Mouse (Mus musculus) c-Kit-positive CD71-negative TER-119-negative erythroid progenitor cells, embryonic 14.5 days (primary cell): Measurements from ENCODE around the gene Rassf2.

Source experiments
- DNase-seq: peaks from one replicate; pipeline ENCODE4 v3.0.0-alpha.2; 2013; ENCODE audit warnings: low read depth

Gene Rassf2

DNA sequence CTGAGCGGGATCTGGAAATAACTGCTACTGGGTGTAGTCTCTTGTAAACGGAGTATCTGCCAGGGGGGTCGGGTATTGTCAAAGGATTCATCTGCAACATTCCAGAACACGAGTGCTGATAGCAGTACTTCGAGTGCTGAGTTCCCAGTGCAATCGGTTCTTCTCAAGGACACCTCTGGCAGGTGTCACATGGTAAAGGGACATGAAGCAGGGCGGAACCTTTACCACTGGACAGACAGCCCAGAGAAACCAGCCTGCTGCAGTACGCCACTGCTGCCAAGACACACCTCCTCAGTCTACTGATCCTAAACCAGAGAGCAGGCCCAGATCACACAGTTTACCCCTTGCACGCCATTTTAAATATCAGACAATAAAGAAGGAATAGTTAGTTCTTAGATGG is 75.2 kb downstream of the Rassf2 start:
- DNase-seq = no peak

DNA sequence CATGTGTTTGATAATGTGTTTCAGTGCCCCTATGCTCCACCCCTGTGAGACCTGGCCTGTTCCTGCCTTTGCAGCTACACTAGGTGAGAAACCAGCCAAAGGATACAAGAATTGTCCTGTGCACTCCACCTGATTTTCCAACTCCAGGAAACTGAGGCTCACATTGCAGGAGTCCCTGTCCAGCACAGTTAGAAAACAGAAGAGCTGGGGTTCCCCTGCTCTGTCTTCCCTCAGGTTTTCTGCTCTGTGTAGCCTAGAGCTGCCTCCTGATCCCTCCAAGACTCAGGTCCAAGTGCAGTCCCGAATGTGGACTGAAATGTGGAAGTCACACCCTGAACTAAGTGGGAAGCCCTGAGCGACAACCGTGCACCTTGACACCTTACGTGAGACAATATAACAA is 76.3 kb downstream of the Rassf2 start:
- DNase-seq = no peak

DNA sequence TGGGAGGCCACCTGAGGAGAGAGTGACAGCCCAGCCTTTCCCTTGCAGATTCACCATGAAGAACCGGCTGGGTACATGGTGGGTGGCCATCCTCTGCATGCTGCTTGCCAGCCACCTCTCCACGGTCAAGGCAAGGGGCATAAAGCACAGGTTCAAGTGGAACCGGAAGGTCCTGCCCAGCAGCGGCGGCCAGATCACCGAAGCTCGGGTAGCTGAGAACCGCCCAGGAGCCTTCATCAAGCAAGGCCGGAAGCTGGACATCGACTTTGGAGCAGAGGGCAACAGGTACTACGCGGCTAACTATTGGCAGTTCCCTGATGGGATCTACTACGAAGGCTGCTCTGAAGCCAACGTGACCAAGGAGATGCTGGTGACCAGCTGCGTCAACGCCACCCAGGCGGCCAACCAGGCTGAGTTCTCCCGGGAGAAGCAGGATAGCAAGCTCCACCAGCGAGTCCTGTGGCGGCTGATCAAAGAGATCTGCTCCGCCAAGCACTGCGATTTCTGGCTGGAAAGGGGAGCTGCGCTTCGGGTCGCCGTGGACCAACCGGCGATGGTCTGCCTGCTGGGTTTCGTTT is 77.0 kb downstream of the Rassf2 start:
- DNase-seq = no peak

DNA sequence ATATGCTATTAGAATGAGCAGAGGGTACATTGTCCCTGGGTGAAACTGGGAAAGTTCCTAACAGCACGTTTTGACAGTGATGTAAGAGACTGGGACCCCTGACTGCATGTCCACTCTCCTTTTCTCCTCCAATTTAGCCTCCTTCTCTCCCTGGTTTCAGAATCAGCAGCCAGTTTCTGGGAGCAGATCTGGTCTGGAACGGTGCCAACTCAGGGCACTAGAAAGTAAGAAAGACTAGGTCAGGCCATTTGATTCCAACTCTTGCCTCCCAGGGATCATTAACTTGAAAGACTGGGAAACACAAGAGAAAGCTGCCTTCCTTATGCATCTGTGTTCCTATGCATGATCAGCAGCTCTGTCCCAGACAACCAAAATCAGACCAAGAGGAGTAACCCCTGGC is 77.6 kb downstream of the Rassf2 start:
- DNase-seq = no peak

DNA sequence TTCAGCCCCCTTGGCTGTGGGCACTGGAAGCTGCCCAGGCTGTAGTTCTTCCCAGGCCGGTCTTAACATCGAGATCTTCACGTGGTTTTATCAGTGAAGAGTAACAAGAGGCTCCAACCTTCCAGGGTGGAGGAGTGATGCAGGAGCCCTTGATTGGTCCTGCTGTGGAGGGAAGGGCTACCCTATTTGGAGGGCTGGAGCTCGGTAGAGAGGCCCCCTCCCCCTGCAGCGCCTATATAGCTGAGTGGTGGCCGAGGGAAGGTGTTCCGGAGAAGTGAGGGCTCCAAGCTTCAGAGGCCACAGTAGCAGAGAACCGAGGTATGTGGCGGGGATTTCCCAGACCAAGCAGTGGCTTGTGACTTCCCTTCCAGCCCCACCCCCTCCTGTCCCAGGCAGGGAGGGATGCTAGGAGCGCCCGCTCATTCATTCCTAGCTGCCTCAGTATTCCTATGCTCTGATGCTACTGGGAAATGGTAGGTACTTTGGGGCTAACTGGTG is 79.4 kb downstream of the Rassf2 start, which contains the start of gene Prnd:
Gene Prnd (plus strand): TSS at position 264 of the 498 bp plus-strand sequence.
- no peak for DNase-seq

DNA sequence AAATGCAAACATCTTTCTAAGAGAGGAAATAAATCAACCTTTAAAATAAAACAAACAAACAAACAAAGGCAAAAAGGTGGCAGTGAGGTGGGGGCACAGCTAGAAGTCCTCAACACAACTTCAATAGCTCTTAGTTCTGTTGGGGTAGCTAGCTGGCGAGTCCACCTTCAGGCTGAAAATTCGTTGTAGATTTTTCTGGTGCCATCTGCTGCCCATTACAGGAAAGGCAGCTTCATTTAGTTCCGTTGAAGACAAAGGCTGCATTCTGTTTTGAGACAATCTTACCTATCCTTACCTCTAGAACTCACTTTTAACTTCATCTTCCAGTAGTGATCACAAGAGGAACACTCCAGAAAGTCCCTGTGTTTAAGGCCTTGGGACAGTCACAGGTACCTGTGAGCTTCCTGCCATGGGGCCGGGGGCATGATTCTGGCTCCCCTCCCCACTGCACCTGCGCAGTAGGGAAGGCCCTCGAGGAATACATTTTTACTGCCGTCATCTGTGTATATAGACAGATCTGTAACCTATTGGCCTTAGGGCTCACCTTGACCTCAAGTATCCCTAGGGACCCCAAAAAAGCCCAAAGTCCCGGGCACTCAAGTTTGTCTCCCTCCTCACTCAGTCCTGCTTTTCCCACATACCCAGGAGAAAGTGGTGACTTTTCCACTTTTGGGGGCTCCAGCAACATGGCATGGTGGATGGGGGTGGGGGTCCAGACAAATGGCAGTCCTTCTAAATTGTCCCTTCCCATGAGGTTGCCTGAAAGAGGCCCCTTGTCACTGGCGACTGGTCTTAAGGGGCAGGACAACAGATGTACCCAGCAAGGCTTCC is 80.1 kb downstream of the Rassf2 start:
- peak; percentile 41 for DNase-seq

DNA sequence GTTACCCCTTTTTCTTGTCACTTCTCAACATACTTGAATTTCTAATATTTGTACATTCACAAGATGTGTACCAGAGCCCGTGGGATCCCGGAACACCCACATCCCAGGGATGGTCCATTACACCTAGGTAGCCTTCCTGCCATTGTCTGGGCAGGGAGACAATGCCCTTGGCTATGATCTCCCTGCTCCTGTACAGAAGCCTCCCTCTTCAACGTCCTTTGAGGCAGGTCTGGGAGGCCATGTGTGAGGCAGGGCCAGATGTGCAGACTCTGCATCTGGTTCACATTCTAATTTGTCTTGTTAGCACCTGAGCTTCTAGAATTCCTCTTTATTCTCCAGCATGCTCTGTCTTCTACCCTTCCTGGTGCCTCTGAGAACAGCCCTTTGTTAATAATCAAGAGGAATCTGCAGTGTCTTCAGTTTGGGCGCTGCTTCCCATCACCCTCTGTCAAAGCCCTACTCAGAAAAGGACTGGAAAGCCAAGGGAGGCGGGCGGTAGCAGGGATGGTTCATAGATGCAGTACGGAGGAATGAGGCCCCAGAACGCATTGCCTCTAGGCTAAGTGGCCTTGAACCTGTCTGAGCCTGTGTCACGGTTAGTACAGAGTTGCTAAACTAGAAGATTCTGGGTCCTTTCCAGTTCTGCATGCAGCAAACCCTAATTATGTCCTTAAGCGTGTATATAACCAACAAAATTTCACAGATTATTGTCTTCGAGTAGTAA is 81.0 kb downstream of the Rassf2 start:
- DNase-seq = no peak

DNA sequence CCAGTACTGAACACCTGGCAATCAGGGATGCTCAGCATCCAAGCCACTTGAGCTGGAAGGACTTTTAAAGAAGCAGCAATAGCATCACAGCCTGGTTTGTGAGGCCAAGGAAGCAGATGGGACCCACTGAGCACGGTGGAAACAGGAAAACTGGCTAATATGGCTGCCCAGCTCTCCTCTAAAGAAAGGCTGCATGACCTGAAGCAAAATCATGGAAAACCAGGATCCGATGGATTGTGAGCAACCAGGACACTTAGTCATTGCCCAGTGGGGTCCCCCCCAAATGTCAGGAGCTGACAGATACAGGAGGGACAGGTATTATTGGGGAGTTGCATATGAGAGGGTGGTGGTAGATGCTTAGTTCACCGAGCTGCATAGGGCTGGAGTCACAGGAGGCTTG is 81.9 kb downstream of the Rassf2 start:
- DNase-seq = no peak

DNA sequence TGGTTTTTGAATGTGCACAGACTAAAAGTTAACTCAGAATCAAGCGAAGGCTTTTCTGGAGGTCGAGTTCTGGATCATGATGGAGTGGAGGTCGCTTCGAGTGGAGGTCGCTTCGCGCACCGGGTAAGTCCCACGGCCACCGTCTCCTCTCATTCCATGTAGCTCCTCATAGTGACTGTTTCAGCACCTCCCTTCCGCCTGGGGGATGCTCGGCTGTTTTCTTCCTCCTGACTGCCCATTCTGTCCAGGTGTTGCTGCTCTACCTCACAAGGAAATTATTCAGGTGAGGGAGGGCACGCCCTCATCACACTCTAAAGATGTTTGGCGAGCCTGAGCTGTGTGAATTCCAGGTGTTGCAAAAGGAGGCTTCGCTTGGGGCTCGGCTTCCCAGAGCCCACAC is 83.7 kb downstream of the Rassf2 start:
- no peak for DNase-seq

DNA sequence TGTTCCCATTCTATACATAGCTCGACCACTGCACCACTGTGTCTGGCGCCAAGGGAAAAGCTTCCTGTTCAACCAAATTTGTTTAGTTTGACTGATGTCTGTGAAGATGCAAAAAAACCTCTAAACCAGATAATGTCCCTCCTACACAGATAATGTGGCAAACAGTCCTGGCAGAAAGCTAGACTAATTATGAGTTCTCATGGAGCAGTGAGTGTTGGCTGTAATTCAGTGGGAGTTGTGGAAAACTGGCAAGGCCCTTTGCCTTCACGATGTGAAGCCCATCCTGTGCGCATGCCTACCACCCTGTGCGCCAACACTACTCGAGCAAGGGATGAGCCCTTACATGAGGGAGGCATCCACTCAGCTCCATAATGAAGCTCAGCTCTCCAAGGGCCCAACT is 84.3 kb downstream of the Rassf2 start:
- no peak for DNase-seq

DNA sequence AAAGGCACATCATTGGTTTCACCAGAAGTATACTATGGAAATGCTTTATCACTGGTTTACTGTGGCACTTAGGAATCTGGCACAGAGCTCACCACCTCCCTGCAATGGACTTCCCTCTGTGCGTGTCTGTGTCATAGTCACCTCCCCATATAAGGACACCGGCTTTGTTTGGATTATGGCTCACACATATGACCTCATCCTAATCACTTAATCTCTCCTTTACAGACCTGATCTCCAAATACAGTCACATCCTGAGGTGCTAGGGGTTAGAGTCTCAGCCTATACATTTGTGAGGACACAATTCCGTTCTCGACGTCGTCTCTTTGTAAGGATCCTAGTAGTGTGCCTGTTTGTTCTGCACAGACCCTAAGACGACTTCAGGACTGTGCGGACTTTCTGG is 84.8 kb downstream of the Rassf2 start:
- DNase-seq = no peak

DNA sequence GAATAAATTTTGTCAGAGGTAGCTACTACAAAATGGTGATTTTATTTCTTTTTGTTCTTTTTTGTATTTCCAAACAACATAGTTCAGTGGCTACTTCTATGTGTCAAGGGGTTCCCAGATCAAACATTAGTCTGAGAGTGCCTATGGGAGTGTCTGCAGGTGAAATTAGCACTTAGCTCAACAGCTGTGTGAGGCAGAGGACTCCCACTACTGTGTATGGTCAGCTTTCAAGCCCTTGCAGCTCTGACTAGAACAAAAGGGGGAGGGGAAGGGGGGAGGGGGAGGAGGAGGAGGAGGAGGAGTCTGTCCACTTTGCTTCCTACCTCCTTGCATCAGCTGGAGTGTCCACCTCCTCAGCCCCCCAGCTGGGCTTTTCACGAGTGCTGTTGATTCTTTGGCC is 85.7 kb downstream of the Rassf2 start:
- DNase-seq = no peak

DNA sequence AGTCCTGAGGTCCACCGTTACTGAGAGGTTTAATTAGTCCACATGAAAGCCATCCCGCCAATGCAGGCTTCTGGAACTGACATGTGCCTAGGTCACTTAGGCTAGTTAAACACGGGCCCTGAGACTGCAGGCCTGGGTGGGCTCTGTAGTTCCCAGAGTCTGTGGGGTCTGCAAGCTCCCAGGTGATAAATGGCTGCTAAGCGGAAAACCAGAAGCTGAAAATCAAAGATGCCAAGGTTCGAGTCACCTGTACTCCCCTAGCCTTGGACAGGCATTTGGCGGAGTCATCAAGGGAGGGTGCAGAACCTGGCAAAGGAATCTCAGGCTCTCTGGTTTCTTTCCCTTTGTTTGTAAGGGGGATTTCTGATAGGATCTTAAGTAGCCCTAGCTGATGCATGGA is 88.6 kb downstream of the Rassf2 start:
- DNase-seq = no peak

DNA sequence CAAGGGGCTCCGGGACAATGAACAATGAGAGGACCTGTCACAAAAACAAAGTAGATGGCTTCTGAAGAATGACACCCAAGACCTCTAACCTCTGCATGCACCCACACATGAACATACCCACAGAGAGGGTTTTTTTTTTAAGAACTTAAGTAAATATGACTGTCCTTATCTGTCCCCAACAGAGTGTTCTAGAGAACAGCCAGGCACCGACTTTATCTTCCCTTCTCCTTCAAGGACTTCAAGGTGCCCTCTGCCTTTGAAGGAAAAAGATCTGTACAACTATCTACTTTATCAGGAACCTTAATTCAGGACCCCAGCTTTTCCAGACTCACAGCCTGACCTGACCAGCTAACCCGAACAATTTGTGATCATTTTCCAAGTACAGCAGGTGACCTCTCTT is 89.6 kb downstream of the Rassf2 start:
- DNase-seq = no peak
